Mouse (Mus musculus): Measurements from ENCODE around the gene Gbx1. TPM values are rescaled to one million over a fixed set of nuclear protein-coding genes. Genes with fewer than 3 reads are reported as not detected.

The Gbx1 gene
- total and polyA plus RNA-seq, 3 experiments, result 0.08 to 0.49 TPM; not detected in 1

DNA sequence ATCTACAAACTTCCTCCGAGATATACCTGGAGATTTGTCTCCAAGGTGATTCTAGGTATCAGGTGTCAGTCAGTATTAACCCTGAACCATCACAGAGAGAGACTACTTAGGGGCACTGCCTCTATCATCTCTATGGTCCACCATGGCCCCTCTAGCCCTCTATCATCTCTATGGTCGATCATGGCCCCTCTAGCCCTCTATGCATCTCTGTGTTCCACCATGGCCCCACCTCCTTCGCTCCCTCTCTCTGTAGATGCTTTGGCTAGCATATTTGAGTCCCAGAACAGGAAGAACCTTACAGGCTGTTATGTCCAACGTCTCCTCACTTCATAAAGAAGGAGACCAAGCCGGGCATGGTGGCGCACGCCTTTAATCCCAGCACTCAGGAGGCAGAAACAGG lies 15.6 kb upstream of the Gbx1 start (continued):
- TF ChIP-seq POLR2A (IDR thresholded peaks at IDR 0.05; ENCODE audit: control insufficient read depth in 1 of 2, insufficient read depth in 1 of 2, low read depth in 1 of 2, low read length in 2 of 2, poor library complexity in 1 of 2), result no peak
- no peak for TF ChIP-seq EP300 (IDR thresholded peaks at IDR 0.05; ENCODE audit: low read depth in 1 of 2, low read length in 2 of 2)
- TF ChIP-seq KAT2A (conservative IDR thresholded peaks at IDR 0.05; ENCODE audit: low read depth, low read length), result no peak
- no peak for TF ChIP-seq JUND (IDR thresholded peaks at IDR 0.05; ENCODE audit: low read depth, low read length)
- no peak for TF ChIP-seq MAX (IDR thresholded peaks at IDR 0.05; ENCODE audit: low read length)
- TF ChIP-seq NELFE (IDR thresholded peaks at IDR 0.05; ENCODE audit: low read depth, low read length), result no peak
- 0 out of 2 replicates have a peak, but pooled peaks have one; percentile 7 for TF ChIP-seq ELF1 (IDR thresholded peaks at IDR 0.05; ENCODE audit: low read depth, low read length)
- TF ChIP-seq ZNF384 (IDR thresholded peaks at IDR 0.05; ENCODE audit: low read depth, low read length), result no peak
- TF ChIP-seq MAFK (IDR thresholded peaks at IDR 0.05; ENCODE audit: borderline replicate concordance, low read depth, low read length), result no peak
- TF ChIP-seq MXI1 (IDR thresholded peaks at IDR 0.05; ENCODE audit: low read depth, low read length), result no peak

DNA sequence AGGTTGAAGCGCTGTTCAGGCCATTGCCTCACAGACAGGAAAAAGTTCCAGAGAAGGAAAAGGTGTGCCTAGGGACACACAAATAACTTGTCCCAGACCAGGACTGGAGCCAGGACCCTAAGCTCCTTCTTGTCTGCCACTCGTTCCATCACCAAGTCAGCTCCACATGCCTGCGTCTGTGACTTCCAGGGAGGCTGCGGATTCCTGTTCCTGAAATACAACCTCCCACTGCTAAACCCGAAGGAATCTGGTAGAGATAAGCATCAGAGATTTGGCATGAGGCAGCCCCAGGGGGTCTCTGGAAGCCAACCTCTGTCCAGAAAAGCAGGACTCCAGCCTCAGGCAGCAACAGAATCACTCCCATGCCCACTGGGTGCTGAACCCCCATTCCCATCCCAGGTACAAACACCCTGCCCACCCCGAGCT lies 14.2 kb upstream of the Gbx1 start:
- no peak overlapping the region for H3K9ac ChIP-seq (ENCODE audit: control insufficient read depth, low read depth, low read length, poor library complexity, severe bottlenecking)
- TF ChIP-seq ZMIZ1 (IDR thresholded peaks at IDR 0.05; ENCODE audit: low read depth, low read length) (no peak), MAZ (IDR thresholded peaks at IDR 0.05; ENCODE audit: low read depth, low read length) (no peak), MAX (IDR thresholded peaks at IDR 0.05; ENCODE audit: low read length) (no peak), USF2 (IDR thresholded peaks at IDR 0.05; ENCODE audit: borderline replicate concordance in 1 of 2, insufficient read depth in 1 of 2, low read depth in 1 of 2, low read length in 2 of 2) (no peak), TAL1 (IDR thresholded peaks at IDR 0.05; ENCODE audit: low read length) (no peak), USF1 (IDR thresholded peaks at IDR 0.05; ENCODE audit: low read depth, low read length) (no peak), ETS1 (IDR thresholded peaks at IDR 0.05; ENCODE audit: low read depth, low read length) (no peak)
- peaks cover 3% of the 10 kb centered on the region in 2 experiments for H3K27me3 ChIP-seq (ENCODE audit: control insufficient read depth in 1 of 2, insufficient read depth in 2 of 2, low read length in 2 of 2)
- H3K4me1 ChIP-seq (ENCODE audit: control insufficient read depth in 1 of 2, insufficient read depth in 2 of 2, low read length in 2 of 2), result peaks cover 0 to 8% of the 10 kb centered on the region in 2 experiments; a peak in 2 of 4 replicates
- no peaks in the 10 kb centered on the region for H3K9me3 ChIP-seq (replicated peaks; ENCODE audit: insufficient read depth, low read length)
- DNase-seq (ENCODE audit: low read depth, low spot score), result no peak
- H3K4me3 ChIP-seq (ENCODE audit: control insufficient read depth in 1 of 2, insufficient read depth in 1 of 2, low read depth in 2 of 2, low read length in 2 of 2), result no peak overlapping the region
- no peaks in the 10 kb centered on the region for H3K36me3 ChIP-seq (ENCODE audit: control insufficient read depth in 1 of 2, insufficient read depth in 2 of 2, low read length in 2 of 2)
- no peak overlapping the region for H3K27ac ChIP-seq (ENCODE audit: control insufficient read depth, low read depth, low read length)
- H3K79me2 ChIP-seq (ENCODE audit: control insufficient read depth, insufficient read depth, low read length, poor library complexity), result no peaks in the 10 kb centered on the region

DNA sequence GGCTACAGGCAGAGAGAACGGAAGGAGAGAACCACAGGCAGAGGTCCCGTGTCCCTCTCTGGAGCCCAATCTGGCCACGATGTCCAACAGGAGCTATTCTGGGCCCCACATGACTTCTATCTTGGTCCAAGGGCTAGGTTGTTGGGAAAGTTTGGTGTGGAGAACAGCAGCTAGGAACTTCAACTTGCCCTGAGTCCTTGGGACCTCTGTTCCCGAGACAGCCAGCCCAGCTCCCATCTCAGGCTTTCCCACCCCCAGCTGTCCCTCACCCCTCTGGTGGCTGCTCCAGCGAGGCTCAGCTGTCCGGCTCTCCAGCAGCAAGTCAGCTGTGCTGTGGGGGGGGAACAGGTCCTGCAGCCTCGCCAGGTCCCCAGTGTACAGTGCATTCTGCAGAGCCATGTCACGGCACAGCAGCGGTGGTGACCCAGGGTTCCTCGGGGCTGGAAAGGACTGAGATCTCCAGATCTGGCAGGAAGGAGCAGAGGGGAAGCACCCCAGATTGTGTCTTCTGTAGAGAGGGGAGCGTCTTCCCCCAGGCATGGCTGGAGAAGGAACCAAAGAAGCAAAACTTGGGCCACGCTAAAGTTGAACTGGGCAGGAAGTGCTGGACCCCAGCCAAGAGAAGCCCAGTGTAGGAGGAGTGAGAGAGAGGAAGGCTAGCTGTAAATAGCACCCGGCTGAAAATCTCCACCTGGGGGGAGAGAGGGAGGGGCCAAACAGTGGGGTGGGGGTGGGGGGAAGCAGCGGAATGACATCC lies 13.6 kb upstream of the Gbx1 start, which contains the start of gene Asb10:
Gene Asb10, minus strand, starts transcription at position 592 of the 757 bp plus-strand sequence.
- no peak within 1 kb of the TSS for H3K27ac ChIP-seq (ENCODE audit: control insufficient read depth, low read depth, low read length)
- no peaks in the 10 kb centered on the region for H3K9me3 ChIP-seq (replicated peaks; ENCODE audit: insufficient read depth, low read length)
- peaks cover 3% of the 10 kb centered on the region in 2 experiments for H3K27me3 ChIP-seq (ENCODE audit: control insufficient read depth in 1 of 2, insufficient read depth in 2 of 2, low read length in 2 of 2)
- no peaks in the 10 kb centered on the region for H3K36me3 ChIP-seq (ENCODE audit: control insufficient read depth in 1 of 2, insufficient read depth in 2 of 2, low read length in 2 of 2)
- peak within 1 kb of the TSS; percentile 23 to 46; a peak in 3 of 4 replicates for H3K4me3 ChIP-seq (ENCODE audit: control insufficient read depth in 1 of 2, insufficient read depth in 1 of 2, low read depth in 2 of 2, low read length in 2 of 2)
- peaks cover 0 to 8% of the 10 kb centered on the region in 2 experiments; a peak in 2 of 4 replicates for H3K4me1 ChIP-seq (ENCODE audit: control insufficient read depth in 1 of 2, insufficient read depth in 2 of 2, low read length in 2 of 2)
- no peaks in the 10 kb centered on the region for H3K79me2 ChIP-seq (ENCODE audit: control insufficient read depth, insufficient read depth, low read length, poor library complexity)
- peak within 1 kb of the TSS; percentile 58 for H3K9ac ChIP-seq (ENCODE audit: control insufficient read depth, low read depth, low read length, poor library complexity, severe bottlenecking)
- no peak for TF ChIP-seq USF1 (IDR thresholded peaks at IDR 0.05; ENCODE audit: low read depth, low read length)
- peak; percentile 53; the same call in 1 of the 2 replicates for TF ChIP-seq ELF1 (IDR thresholded peaks at IDR 0.05; ENCODE audit: low read depth, low read length)
- peak; percentile 74 for DNase-seq (ENCODE audit: low read depth, low spot score)

Data from MEL (cell line).